Mouse (Mus musculus) erythroblast, embryonic 14.5 days (primary cell): Measurements from ENCODE around the gene Mad1l1.

Source experiments
- GATA1 ChIP-seq: IDR thresholded peaks from 2 replicates; pipeline ENCODE4 v1.6.1; 2012; ENCODE audit warnings: low read length, inconsistent platforms, mixed read lengths
- TAL1 ChIP-seq: IDR thresholded peaks from 3 replicates; pipeline ENCODE4 v1.6.1; 2012; ENCODE audit warnings: low read length, inconsistent platforms, mixed read lengths

DNA sequence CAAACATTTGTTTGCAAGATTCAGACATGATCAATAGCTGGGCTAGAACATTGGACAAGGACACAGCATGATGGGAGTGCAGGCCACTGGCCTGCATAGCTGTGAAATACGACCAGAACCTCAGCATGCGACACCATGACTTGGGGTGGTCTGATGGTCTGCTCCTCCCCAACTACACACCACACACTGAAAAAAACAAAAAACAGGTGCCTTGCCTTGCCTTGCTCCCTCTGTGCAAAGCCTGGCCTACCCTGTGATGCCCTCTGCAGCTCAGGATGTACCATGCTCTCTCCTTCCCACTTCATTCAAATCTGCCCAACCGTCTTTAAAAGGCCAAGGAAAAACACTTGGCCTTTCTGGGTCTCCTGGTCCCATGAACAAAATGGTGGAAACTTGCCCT is 63.3 kb downstream of the Mad1l1 start:
- no peak for TF ChIP-seq GATA1
- TF ChIP-seq TAL1, result no peak
